Mouse (Mus musculus) embryonic stem cell, embryonic (primary cell): ENCODE data around the gene Abhd16b.

Source experiments
- CTCF ChIA-PET, 4 experiments: fragments of 300-600 bp in 2 of 4; fragments of 350-600 bp in 2 of 4; sonication (Branson Sonifier 250); formaldehyde crosslinking; loops; one replicate each; lab custom pipeline; 2022; ENCODE audit warnings: inconsistent platforms in 2 of 4; lab: Charles Lee
- POLR2A ChIA-PET, 4 experiments: fragments of 300-600 bp in 2 of 4; fragments of 350-600 bp in 2 of 4; sonication (Branson Sonifier 250); formaldehyde crosslinking; loops; one replicate each; lab custom pipeline; 2022; ENCODE audit warnings: antibody characterized with exemption in 4 of 4, inconsistent platforms in 1 of 4; lab: Charles Lee

Abhd16b gene

GRCm38 (mm10) chr2:181497548-181497875 lies 4.5 kb downstream of the Abhd16b start:
- CTCF ChIA-PET = interaction anchor here in 3 of 4 experiments (0.6 to 2.4 kb wide), 17 partner anchors 10 to 311 kb away, joined by 3 to 19 read pairs (median 5); partner anchors contain the start of genes Dnajc5 (in 2 of the 3) and Ppdpf (in 2 of the 3)

GRCm38 (mm10) chr2:181498644-181499043 lies 5.6 kb downstream of the Abhd16b start:
- POLR2A ChIA-PET = interaction anchor here in 3 of 4 experiments (0.6 to 13.6 kb wide), 10 partner anchors 9 to 178 kb away, joined by 3 to 95 read pairs (median 4); partner anchors contain the start of genes Dnajc5 (in 2 of the 3) and Zbtb46 (in 1 of the 3)
- CTCF ChIA-PET = interaction anchor here in 2 of 4 experiments (0.5 to 0.8 kb wide), 2 partner anchors 13 to 21 kb away, joined by 3 to 5 read pairs; partner anchors contain the start of gene Dnajc5 (in 1 of the 2)

More at GRCm38 (mm10) chr2:181497548-181497875, 4.5 kb downstream of the Abhd16b start:
- POLR2A ChIA-PET = interaction anchor here (0.6 to 13.6 kb wide), 33 partner anchors 8 to 577 kb away, joined by 3 to 95 read pairs (median 5); partner anchors contain the start of genes Dnajc5 (in 4 of the 4), Arfrp1 (in 1 of the 4), Rtel1 (in 1 of the 4) and Samd10 (in 1 of the 4)

GRCm38 (mm10) chr2:181509191-181509590 lies 16.2 kb downstream of the Abhd16b start:
- ChIA-PET CTCF (interaction anchor here in 1 of 4 experiments (1.0 kb wide), 1 partner anchor 56 kb away, joined by 4 read pairs; no protein-coding TSS in a partner anchor), POLR2A (interaction anchor here in 2 of 4 experiments (2.1 to 3.0 kb wide), 2 partner anchors 11 to 12 kb away, joined by 10 to 16 read pairs; partner anchors contain the start of genes Dnajc5 (in 1 of the 2) and Tpd52l2 (in 1 of the 2))

GRCm38 (mm10) chr2:181511231-181511630 lies 18.2 kb downstream of the Abhd16b start:
- CTCF ChIA-PET = interaction anchor here in 1 of 4 experiments (1.7 kb wide), 1 partner anchor 12 kb away, joined by 9 read pairs; no protein-coding TSS in a partner anchor
- POLR2A ChIA-PET = interaction anchor here (0.6 to 1.9 kb wide), 12 partner anchors 9 to 204 kb away, joined by 3 to 22 read pairs (median 5); partner anchors contain the start of genes Dnajc5 (in 3 of the 4), Tpd52l2 (in 2 of the 4) and Oprl1 (in 1 of the 4)

- ChIA-PET POLR2A (interaction anchor here in 3 of 4 experiments (0.6 to 9.5 kb wide), 52 partner anchors 8 to 332 kb away, joined by 3 to 95 read pairs (median 5); partner anchors contain the start of genes Tpd52l2 (in 3 of the 3), Abhd16b (in 2 of the 3), Ppdpf (in 2 of the 3) and Samd10 (in 2 of the 3)), CTCF (interaction anchor here (1.1 to 2.1 kb wide), 7 partner anchors 11 to 160 kb away, joined by 3 to 7 read pairs (median 5); partner anchors contain the start of gene Tpd52l2 (in 1 of the 4))
Measured at GRCm38 (mm10) chr2:181519201-181519600, 26.2 kb downstream of the Abhd16b start.

- CTCF ChIA-PET = interaction anchor here (0.6 to 2.7 kb wide), 22 partner anchors 8 to 524 kb away, joined by 3 to 15 read pairs (median 4); partner anchors contain the start of genes Tpd52l2 (in 2 of the 4), Abhd16b (in 1 of the 4) and Ppdpf (in 1 of the 4)
- POLR2A ChIA-PET = interaction anchor here (0.6 to 9.5 kb wide), 108 partner anchors 9 to 811 kb away, joined by 3 to 95 read pairs (median 4); partner anchors contain the start of genes Samd10 (in 4 of the 4), Tpd52l2 (in 4 of the 4), Abhd16b (in 2 of the 4) and Arfrp1 (in 2 of the 4)
Measured at GRCm38 (mm10) chr2:181520118-181520935, 27.3 kb downstream of the Abhd16b start, which contains the start of gene Dnajc5. Gene Dnajc5 (plus strand): TSS chr2:181520485.

GRCm38 (mm10) chr2:181520936-181521227 lies 27.9 kb downstream of the Abhd16b start:
- ChIA-PET POLR2A (interaction anchor here (0.8 to 9.5 kb wide), 57 partner anchors 8 to 811 kb away, joined by 3 to 95 read pairs (median 6); partner anchors contain the start of genes Tpd52l2 (in 3 of the 4), Abhd16b (in 2 of the 4), Arfrp1 (in 2 of the 4) and Samd10 (in 2 of the 4)), CTCF (interaction anchor here in 1 of 4 experiments (1.2 to 2.7 kb wide), 6 partner anchors 8 to 158 kb away, joined by 3 to 15 read pairs (median 6); partner anchors contain the start of genes Abhd16b and Tpd52l2)

- ChIA-PET POLR2A (interaction anchor here in 3 of 4 experiments (0.6 to 9.5 kb wide), 16 partner anchors 9 to 333 kb away, joined by 3 to 95 read pairs (median 16); partner anchors contain the start of genes Abhd16b (in 2 of the 3) and Tpd52l2 (in 2 of the 3)), CTCF (interaction anchor here in 1 of 4 experiments (2.7 kb wide), 1 partner anchor 157 kb away, joined by 15 read pairs; no protein-coding TSS in a partner anchor)
Measured at GRCm38 (mm10) chr2:181521491-181521890, 28.5 kb downstream of the Abhd16b start.

GRCm38 (mm10) chr2:181522811-181523210 lies 29.8 kb downstream of the Abhd16b start:
- CTCF ChIA-PET = interaction anchor here (0.5 to 2.7 kb wide), 57 partner anchors 9 to 556 kb away, joined by 3 to 16 read pairs (median 4); partner anchors contain the start of genes Tpd52l2 (in 2 of the 4), Abhd16b (in 1 of the 4), Arfgap1 (in 1 of the 4) and Ppdpf (in 1 of the 4)

GRCm38 (mm10) chr2:181525526-181525925 lies 32.5 kb downstream of the Abhd16b start:
- POLR2A ChIA-PET = interaction anchor here in 2 of 4 experiments (1.4 to 1.6 kb wide), 3 partner anchors 13 to 144 kb away, joined by 3 to 4 read pairs (median 3); partner anchors contain the start of gene Abhd16b (in 1 of the 2)

More at GRCm38 (mm10) chr2:181522811-181523210, 29.8 kb downstream of the Abhd16b start:
- POLR2A ChIA-PET = interaction anchor here (0.6 to 9.5 kb wide), 21 partner anchors 8 to 216 kb away, joined by 3 to 95 read pairs (median 4); partner anchors contain the start of genes Samd10 (in 2 of the 4), Arfrp1 (in 1 of the 4), Tpd52l2 (in 1 of the 4) and Zgpat (in 1 of the 4)

GRCm38 (mm10) chr2:181529076-181529475 lies 36.1 kb downstream of the Abhd16b start:
- ChIA-PET POLR2A (interaction anchor here in 3 of 4 experiments (0.8 to 6.0 kb wide), 10 partner anchors 8 to 52 kb away, joined by 3 to 46 read pairs (median 3); partner anchors contain the start of genes Dnajc5 (in 3 of the 3) and Tpd52l2 (in 1 of the 3)), CTCF (interaction anchor here in 1 of 4 experiments (0.9 kb wide), 1 partner anchor 9 kb away, joined by 3 read pairs; the partner anchor contains the start of gene Dnajc5)

More at GRCm38 (mm10) chr2:181525526-181525925, 32.5 kb downstream of the Abhd16b start:
- CTCF ChIA-PET = interaction anchor here in 1 of 4 experiments (1.2 kb wide), 1 partner anchor 55 kb away, joined by 3 read pairs; no protein-coding TSS in a partner anchor

GRCm38 (mm10) chr2:181532589-181532988 lies 39.6 kb downstream of the Abhd16b start:
- CTCF ChIA-PET = interaction anchor here in 2 of 4 experiments (0.6 to 2.7 kb wide), 4 partner anchors 10 to 516 kb away, joined by 4 to 12 read pairs (median 8); no protein-coding TSS in a partner anchor
- POLR2A ChIA-PET = interaction anchor here in 2 of 4 experiments (0.5 to 6.0 kb wide), 13 partner anchors 8 to 89 kb away, joined by 3 to 46 read pairs (median 8); partner anchors contain the start of genes Dnajc5 (in 2 of the 2) and Tpd52l2 (in 2 of the 2)

- ChIA-PET CTCF (interaction anchor here in 2 of 4 experiments (1.3 to 2.6 kb wide), 2 partner anchors 13 to 14 kb away, joined by 6 to 10 read pairs; no protein-coding TSS in a partner anchor), POLR2A (interaction anchor here in 1 of 4 experiments (0.8 to 3.2 kb wide), 3 partner anchors 14 to 166 kb away, joined by 3 to 11 read pairs (median 4); no protein-coding TSS in a partner anchor)
Measured at GRCm38 (mm10) chr2:181536410-181536809, 43.4 kb downstream of the Abhd16b start.

- ChIA-PET CTCF (interaction anchor here in 2 of 4 experiments (0.7 to 2.6 kb wide), 8 partner anchors 15 to 350 kb away, joined by 3 to 10 read pairs (median 3); partner anchors contain the start of genes Dnajc5 (in 1 of the 2) and Ppdpf (in 1 of the 2)), POLR2A (interaction anchor here (0.6 to 2.1 kb wide), 15 partner anchors 15 to 173 kb away, joined by 3 to 17 read pairs (median 4); partner anchors contain the start of genes Dnajc5 (in 3 of the 4), Abhd16b (in 1 of the 4) and Zgpat (in 1 of the 4))
Measured at GRCm38 (mm10) chr2:181537444-181538047, 44.5 kb downstream of the Abhd16b start.

GRCm38 (mm10) chr2:181541761-181542380 lies 48.9 kb downstream of the Abhd16b start:
- POLR2A ChIA-PET = interaction anchor here in 2 of 4 experiments (0.6 to 2.6 kb wide), 9 partner anchors 9 to 157 kb away, joined by 3 to 9 read pairs (median 3); partner anchors contain the start of gene Dnajc5 (in 2 of the 2)
- CTCF ChIA-PET = interaction anchor here in 2 of 4 experiments (0.6 to 2.2 kb wide), 3 partner anchors 27 to 137 kb away, joined by 3 to 11 read pairs (median 3); no protein-coding TSS in a partner anchor
